Mouse (Mus musculus): ENCODE measurements around the gene Igsf23. TPM values are rescaled to one million over a fixed set of nuclear protein-coding genes. Genes with fewer than 3 reads are reported as not detected.

The Igsf23 gene
- polyA plus RNA-seq, 1 experiment from 2014 or later: not detected

DNA sequence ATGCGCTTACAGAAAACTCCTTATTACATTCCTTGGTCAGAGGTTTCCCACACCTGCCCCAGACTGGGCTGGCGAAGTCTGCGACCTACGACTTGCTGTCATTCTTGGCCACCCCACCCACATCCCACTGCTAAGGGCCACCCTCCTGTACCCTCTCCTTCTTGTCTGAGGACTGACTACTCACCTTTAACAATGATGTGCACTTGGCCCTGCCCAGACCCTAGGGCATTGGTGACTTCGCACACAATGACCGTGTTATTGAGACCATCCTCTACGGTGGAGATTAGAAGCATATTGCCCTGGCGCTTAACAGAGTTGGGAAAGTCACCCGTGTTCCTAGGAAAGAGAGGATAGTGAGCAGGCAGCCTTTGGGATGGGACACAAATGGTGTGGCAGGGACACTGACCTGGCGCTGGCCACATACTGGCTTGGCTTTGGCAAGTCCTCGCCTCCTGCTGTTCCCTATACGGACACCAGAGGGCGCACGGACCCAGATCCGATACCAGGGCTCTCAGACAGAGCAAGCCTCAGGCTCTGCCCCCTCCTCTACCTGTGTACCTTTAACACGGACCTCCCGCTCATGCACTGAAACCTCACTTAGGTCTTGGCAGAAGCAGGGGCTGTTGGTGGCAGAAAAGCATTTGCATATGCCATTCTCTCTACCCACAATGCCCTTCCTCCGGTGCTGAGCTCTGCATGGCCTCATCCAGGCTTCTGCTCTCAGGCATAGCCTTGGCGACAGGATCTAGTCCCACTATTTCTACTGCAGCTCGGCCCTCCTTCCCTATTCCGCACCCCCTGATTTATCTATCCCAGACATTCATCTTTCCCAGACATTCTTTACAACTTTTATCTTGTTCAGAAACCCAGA lies 39.9 kb downstream of the Igsf23 start:
- peak; percentile 75 for DNase-seq (ENCODE audit: extremely low spot score, low spot score)
- H3K4me1 ChIP-seq: no peaks in the 10 kb centered on the region
- WGBS: 53% methylated on average over 21 of the region's 21 CpGs
- no peaks in the 10 kb centered on the region for H3K27me3 ChIP-seq (ENCODE audit: poor library complexity, severe bottlenecking)
- peaks cover 6% of the 10 kb centered on the region for H3K9me3 ChIP-seq
- H3K4me3 ChIP-seq: no peak overlapping the region
- no peak overlapping the region for H3K27ac ChIP-seq
- H3K36me3 ChIP-seq (replicated peaks): peaks cover 29% of the 10 kb centered on the region

DNA sequence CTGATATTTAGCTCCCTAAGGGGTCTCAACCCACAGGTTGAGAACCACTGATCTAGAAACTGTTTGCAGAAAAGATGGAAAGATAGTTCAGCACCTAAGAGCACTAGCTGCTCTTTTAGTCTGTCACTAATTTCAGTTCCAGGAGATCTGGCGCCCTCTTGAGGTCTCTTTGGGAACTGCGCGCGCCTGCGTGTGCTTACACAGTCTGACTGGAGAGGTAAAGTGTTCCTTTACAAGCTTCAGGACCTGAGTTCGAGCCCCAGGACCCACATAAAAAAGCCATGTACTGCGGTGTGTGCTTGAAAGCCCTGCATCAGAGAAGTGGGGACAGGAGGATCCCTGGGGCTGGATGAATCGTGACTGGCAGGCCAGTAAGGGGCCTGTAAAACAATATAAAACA lies 60.7 kb downstream of the Igsf23 start:
- Histone ChIP-seq H3K27ac (no peak overlapping the region), H3K27me3 (ENCODE audit: poor library complexity, severe bottlenecking) (no peaks in the 10 kb centered on the region), H3K9me3 (peaks cover 34% of the 10 kb centered on the region), H3K4me1 (no peaks in the 10 kb centered on the region), H3K36me3 (replicated peaks) (no peaks in the 10 kb centered on the region), H3K4me3 (no peak overlapping the region)
- peak; percentile 27 for DNase-seq (ENCODE audit: extremely low spot score, low spot score)
- 53% methylated on average over 8 of the region's 8 CpGs for WGBS

DNA sequence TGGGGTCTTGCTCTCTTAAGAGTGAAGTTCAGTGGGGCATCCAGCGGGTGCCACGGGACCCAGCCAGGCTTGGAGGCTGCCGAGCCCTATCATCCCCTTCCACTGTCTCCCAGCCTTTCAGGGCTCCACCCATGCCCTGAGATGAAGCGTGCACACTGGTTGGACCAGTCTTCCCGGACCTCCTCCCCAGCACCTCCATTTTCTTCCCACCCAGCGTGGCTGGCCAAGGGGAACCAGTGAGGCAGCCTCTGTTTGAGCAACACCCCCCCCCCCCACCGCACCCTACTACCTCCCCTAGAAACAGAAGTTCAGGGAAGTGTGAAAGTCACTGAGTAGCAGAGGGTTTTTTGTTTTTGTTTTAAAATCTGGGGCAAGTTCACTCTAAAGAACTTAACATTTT lies 62.7 kb downstream of the Igsf23 start, which contains the start of gene Ceacam19:
Ceacam19 (minus strand) TSS at position 117 of the 400 bp plus-strand sequence.
- DNase-seq (ENCODE audit: extremely low spot score, low spot score): no peak
- Histone ChIP-seq H3K36me3 (replicated peaks) (no peaks in the 10 kb centered on the region), H3K9me3 (peaks cover 47% of the 10 kb centered on the region), H3K4me3 (no peak within 1 kb of the TSS), H3K4me1 (no peaks in the 10 kb centered on the region), H3K27ac (no peak within 1 kb of the TSS), H3K27me3 (ENCODE audit: poor library complexity, severe bottlenecking) (no peaks in the 10 kb centered on the region)
- WGBS: 81% methylated on average over 7 of the region's 7 CpGs

Other genes with a start within 250 kb of the Igsf23 start
- gene Tomm40, start 235.3 kb downstream of the Igsf23 start, polyA plus RNA-seq (2016; fragmentation: Nextera tagmentation; extraction: Ambion mirVana): 187 and 205 TPM in 2 replicates
- gene Nectin2, start 200.3 kb downstream of the Igsf23 start, polyA plus RNA-seq (2016; fragmentation: Nextera tagmentation; extraction: Ambion mirVana): 84.2 and 97.3 TPM in 2 replicates
- gene Bcam, start 179.7 kb downstream of the Igsf23 start, polyA plus RNA-seq (2016; fragmentation: Nextera tagmentation; extraction: Ambion mirVana): 33.1 and 37.3 TPM in 2 replicates
- 0.53 and 1.2 TPM in 2 replicates for gene Cblc, start 153.9 kb downstream of the Igsf23 start, polyA plus RNA-seq (2016; fragmentation: Nextera tagmentation; extraction: Ambion mirVana)
- gene Bcl3, start 128.0 kb downstream of the Igsf23 start, polyA plus RNA-seq (2016; fragmentation: Nextera tagmentation; extraction: Ambion mirVana): 0.91 and 1.4 TPM in 2 replicates
- 0.26 TPM in 1 of 2 replicates, not detected in the other for gene Gm19345, start 98.8 kb downstream of the Igsf23 start, polyA plus RNA-seq (2016; fragmentation: Nextera tagmentation; extraction: Ambion mirVana)
- gene Ceacam16, start 89.5 kb downstream of the Igsf23 start, polyA plus RNA-seq (2016; fragmentation: Nextera tagmentation; extraction: Ambion mirVana): not detected in 2 replicates
- not detected in 2 replicates for gene Ceacam19, start 62.8 kb downstream of the Igsf23 start, polyA plus RNA-seq (2016; fragmentation: Nextera tagmentation; extraction: Ambion mirVana)
- gene Pvr, start 29.6 kb downstream of the Igsf23 start, polyA plus RNA-seq (2016; fragmentation: Nextera tagmentation; extraction: Ambion mirVana): 4.7 and 4.8 TPM in 2 replicates
- not detected in 2 replicates for gene Ceacam20, start 14.7 kb upstream of the Igsf23 start, polyA plus RNA-seq (2016; fragmentation: Nextera tagmentation; extraction: Ambion mirVana)
- gene Nlrp9b, start 40.7 kb upstream of the Igsf23 start, polyA plus RNA-seq (2016; fragmentation: Nextera tagmentation; extraction: Ambion mirVana): not detected in 2 replicates
- not detected in 2 replicates for gene Vmn1r91, start 148.9 kb upstream of the Igsf23 start, polyA plus RNA-seq (2016; fragmentation: Nextera tagmentation; extraction: Ambion mirVana)
- not detected in 2 replicates for gene Gm16442, start 171.8 kb upstream of the Igsf23 start, polyA plus RNA-seq (2016; fragmentation: Nextera tagmentation; extraction: Ambion mirVana)
- not detected in 2 replicates for gene Vmn1r93, start 188.3 kb upstream of the Igsf23 start, polyA plus RNA-seq (2016; fragmentation: Nextera tagmentation; extraction: Ambion mirVana)
- not detected in 2 replicates for gene Vmn1r94, start 217.6 kb upstream of the Igsf23 start, polyA plus RNA-seq (2016; fragmentation: Nextera tagmentation; extraction: Ambion mirVana)
- gene Vmn1r95, start 243.0 kb upstream of the Igsf23 start, polyA plus RNA-seq (2016; fragmentation: Nextera tagmentation; extraction: Ambion mirVana): not detected in 2 replicates